Mouse (Mus musculus) gastrocnemius, adult 8-10 months (tissue): ENCODE results near the gene Slc25a3. TPM values are rescaled to one million over a fixed set of nuclear protein-coding genes. Genes with fewer than 3 reads are reported as not detected.

Experiments used
- DNase-seq, 2 experiments: peaks; one replicate each; pipeline ENCODE4 v3.0.0; 2022; ENCODE audit warnings: low spot score in 2 of 2
- total RNA-seq, 4 experiments: library from RNA; stranded (reverse); gene quantifications; 2 replicates each; pipeline ENCODE4 v1.2.4; 2022

Gene Slc25a3
- total RNA-seq: 1,000 to 10,000 TPM; 1,088 to 1,186 (median 1,135) TPM

DNA sequence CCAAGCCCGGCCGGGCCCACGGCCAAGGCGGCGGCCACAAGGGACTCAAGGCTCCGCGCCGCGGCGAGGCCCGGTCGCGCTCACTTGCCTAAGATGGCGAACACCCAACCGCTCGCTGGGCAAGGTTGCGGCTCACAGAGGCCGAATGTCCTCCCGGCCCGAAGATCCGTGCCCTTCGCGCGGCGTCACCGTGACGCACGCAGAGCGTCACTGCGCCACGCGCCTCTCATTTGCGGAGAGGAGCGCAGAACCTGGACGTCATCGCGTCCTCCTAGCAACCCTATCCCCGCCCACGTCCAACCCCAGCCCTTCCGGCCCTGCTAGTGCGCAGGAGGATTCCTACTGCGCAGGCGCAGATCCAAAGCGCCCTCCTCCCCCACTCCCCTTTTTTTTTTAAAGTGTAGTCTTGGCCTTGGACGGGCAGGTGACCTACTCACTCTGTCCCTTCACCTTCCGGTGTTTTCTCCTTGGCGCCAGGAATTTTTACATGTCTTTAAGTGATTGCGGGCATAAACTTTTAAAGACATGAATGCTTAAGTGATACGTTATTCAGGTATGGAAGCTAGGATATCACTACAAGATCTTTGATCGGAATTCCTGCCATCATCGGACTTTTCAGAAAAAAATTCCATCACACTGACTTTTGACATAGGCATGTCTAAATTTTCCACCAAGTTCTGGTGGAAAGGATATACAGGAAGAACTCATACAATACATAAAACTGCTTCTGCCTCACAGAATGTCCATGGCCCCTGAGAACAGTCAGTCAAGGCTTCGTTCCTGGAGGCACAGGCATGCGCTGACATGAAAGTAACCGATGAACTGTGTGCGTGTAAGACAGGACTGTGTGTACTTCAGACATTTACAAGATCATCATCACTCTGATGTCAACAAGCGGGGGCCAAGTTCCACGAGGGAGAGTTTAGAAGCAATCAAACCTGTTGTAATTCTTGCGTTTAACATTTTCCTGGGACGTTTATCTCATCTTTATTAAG lies at the start of gene Slc25a3:
TSS of gene Slc25a3 (minus strand) at position 232 of the 995 bp plus-strand sequence.
- DNase-seq: peak; percentile 94 to 98

- DNase-seq: no peak
Measured at GRCm38 (mm10) chr10:91172329-91173100, 48.7 kb upstream of the Slc25a3 start.

- DNase-seq: peak; percentile 89 to 91
Measured at GRCm38 (mm10) chr10:91171455-91172328, 47.8 kb upstream of the Slc25a3 start.

DNA sequence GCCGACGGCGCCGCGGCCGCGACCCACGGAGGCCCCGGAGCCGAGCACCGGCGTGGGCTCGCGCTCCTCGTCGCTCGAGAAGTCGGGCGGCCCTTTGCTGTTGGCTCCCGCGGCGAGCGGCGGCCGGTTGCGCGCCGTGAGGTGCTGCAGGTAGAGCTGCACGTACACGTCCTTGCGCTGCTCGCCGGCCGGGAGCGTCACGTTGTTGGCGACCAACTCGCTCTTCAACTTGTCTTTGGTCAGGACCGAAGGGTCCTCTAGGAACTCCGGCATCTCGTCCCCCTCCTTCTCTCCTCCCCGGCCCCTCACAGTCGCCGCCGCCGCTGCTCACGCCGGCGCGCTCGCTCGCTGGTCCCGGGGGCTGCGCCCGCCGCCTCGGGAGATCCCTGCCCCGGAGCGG lies 47.2 kb upstream of the Slc25a3 start:
- DNase-seq: peak in 1 of 2 experiments; percentile 27

- DNase-seq: peak; percentile 60 to 74
Measured at GRCm38 (mm10) chr10:91170143-91170941, 46.5 kb upstream of the Slc25a3 start.

GRCm38 (mm10) chr10:91169414-91170065 lies 45.7 kb upstream of the Slc25a3 start:
- no peak for DNase-seq

DNA sequence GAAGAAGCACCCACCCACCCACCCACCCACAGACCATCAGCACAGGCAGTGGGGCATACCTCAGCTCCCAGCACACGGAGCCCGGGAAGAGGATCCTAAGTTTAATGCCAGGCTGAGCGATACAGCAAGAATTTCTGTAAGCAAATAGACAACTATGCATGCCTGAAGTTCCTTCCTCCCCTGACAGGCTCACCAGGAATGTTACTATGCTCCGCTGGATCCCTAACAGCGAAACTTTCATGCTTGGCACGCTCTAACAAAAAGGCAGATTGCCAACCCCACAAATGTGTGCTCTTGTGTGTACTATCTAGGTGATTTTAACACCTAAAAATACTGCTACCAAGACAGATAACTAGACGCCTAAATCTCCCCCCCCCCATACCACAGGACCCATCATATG lies 43.5 kb upstream of the Slc25a3 start:
- no peak for DNase-seq

DNA sequence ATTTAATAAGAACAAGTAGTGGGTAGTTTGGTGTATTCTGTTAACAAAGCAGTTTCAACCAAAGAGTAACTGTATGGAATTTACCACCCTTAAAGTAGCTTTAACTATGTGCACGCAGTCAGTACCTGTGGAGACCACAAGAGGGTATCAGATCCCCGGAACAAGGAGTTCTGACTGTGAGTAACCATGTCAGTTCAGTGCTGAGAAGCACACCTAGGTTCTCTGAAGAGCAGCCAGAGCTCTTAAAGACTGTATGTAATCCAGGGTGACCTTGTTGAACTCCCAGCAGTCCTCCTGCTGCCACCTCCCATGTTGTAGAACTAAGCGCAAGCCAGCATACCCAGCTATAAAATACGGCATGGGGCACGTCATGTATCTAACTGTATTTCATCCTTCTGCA lies 43.0 kb upstream of the Slc25a3 start:
- DNase-seq: peak in 1 of 2 experiments; percentile 35

GRCm38 (mm10) chr10:91165850-91166249 lies 42.0 kb upstream of the Slc25a3 start:
- no peak for DNase-seq

DNA sequence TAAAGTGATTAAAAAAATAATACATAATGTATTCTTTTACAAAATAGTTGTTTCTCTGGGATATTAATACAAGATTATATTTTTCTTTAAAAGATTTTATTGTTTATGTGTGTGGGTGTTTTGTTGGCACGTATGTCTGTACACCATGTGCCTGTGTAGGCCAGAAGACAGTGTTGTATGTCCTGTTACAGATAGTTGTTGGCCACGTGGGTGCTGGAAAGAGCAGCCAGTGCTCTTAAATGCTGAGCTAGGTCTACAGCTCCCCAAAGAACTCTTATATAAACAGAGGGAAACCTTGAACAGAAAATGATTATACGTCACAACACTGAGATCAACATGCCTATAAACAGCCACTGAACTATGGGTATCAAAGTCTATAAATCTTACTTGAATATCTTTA lies 40.6 kb upstream of the Slc25a3 start:
- DNase-seq: peak; percentile 31 to 57

DNA sequence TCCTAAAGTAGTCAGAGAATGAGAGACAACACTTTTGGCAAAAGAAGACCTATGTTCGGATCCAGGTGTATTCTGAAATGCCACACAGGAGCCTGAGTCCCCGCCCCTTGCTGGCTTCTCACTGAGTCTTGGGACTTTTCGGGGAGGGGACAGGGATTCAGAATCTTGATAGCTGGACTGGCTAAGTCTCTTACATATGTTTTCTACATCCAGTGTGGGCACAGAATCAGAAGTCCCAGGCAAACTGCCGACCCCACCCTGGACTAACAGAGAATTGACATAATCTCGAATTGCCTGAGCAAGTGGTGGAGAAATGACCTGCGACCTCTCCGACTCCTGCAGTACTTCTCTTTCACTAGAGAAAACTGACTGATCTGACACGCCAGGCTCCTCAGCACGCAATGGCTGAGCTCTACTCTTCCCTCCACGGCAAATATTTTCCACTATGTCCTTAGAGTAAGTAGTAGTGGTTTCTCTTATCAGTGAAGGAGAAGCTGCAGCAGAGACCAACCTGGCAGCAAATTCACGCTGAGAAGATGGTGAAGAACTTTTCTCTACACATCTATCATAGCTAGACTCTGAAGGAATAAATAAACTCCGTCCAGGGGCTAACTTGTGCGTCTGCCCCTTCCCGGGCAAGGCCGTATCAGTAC lies 38.8 kb upstream of the Slc25a3 start:
- DNase-seq: no peak

DNA sequence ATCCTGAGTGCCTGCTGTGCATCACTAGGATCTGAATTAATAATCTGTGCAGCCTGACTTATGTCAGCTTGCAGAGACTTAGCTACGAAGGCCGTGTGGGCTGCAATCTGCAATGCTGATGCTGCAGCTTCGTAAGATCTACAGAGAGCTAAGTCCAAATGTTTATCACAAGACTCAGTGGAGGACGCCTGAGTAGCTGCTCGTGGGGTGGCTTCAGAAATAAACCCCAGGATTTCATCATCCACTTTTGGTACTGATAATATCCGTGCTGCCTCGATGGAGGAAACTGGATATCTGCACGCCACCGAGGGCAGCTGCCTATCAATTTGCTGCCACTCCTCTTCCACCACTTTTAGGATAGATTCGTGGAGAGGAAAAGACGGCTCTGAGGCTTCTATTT lies 38.2 kb upstream of the Slc25a3 start:
- DNase-seq: no peak

DNA sequence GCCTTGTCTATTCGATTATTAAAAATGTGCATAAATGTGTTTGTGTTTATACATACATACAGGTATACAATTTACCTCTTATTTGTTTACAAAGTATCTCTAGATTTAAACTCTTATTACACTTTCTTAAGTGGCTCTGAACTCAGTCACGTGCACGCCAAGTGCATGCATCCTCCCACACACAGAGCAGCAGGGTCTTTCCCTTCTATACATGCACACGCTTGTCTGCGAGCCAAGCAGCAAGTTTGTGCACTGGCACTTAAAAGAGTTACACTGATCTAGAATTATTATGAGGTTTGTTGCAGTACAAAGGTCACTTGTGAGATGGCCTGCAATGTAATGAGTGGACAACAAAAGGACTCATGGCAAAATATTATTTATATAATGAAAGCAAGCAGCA lies 37.1 kb upstream of the Slc25a3 start:
- no peak for DNase-seq

DNA sequence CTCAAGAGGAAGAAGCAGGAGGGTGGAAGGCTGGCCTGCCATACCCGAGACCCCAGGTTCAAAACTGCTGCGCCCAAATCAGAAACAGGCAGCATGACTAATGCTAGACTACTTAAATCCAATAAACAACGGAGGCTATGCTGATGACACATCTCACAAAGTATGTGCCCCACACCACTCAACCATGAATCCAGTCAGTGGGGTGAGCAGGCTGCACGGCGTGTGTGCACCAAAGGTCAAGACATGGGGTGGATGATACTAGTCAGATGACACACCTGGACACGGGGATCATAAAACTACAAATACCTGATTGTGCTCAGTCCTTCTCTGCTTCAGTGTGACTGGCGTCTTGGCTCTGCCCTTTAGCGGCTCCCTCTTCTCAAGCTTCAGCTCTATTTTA lies 34.6 kb upstream of the Slc25a3 start:
- no peak for DNase-seq

DNA sequence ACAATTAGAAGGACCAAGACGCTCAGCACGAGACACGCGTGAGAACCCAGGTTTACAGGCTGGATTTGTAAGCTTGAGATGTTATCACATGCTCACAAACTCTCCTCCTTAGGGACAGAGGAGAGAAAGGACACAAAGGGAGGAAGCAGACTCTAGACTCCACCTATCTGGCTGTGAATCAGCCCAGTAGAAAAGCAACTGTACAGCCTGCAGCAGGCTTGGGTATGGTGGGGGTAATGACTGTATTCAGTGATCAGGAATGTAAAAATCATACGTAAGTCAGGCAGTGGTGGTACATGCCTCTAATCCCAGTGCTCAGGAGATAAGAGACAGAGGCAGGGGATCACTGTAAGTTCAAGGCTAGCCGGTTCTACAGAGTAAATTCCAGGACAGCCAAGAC lies 32.5 kb upstream of the Slc25a3 start:
- no peak for DNase-seq

- DNase-seq: no peak
Measured at GRCm38 (mm10) chr10:91153894-91154503, 30.1 kb upstream of the Slc25a3 start.

GRCm38 (mm10) chr10:91145413-91145812 lies 21.6 kb upstream of the Slc25a3 start:
- DNase-seq: no peak

DNA sequence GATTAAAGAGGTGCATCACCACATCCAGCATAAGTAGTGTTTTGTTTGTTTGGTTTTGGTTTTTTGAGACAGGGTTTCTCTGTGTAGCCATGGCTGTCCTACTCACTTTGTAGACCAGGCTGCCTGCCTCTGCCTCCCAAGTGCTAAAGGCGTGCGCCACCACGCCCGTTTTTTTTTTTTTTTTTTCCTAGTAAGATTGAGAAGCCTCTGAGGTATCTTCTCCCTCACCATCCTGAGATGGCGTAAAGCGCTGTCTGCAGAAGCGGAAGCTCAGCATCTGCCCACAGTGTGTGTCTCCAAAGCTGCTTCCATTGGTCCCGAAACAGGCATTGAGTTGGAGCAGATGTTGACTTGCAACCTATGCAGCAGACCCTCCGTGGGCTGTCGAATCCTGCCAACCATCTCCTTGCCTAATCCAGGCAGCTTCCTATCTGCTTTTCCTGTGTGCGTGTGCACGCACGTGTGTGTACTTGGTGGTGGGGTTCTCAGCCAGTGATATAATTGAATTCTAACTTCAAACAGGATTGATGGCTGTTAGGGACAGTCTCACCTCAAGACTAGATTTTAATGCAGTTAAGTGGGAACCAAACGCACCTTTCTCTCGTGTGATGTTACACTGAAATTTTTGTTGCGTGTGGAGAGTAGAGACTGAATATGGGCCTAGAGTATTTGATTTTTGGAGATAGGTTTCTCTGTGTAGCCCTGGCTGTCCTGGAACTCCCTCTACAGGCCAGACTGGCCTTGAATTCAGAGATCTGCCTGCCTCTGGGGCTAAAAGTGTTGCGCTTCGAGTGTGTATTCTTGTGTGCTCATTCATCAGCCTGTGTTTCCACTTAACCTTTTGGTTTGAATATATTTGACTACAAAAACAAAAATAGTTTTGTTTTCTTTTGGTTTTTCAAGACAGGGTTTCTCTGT lies 19.7 kb upstream of the Slc25a3 start:
- no peak for DNase-seq
